Mouse (Mus musculus) MEL (cell line): Measurements from ENCODE around the gene Gm20604. TPM values are rescaled to one million over a fixed set of nuclear protein-coding genes. Genes with fewer than 3 reads are reported as not detected.

Experiments
- DNase-seq: peaks from one replicate; pipeline ENCODE4 v3.0.0; 2011; ENCODE audit warnings: low read depth, low spot score
- H3K27ac ChIP-seq: 2 replicates; pipeline ENCODE4 v1.5.1; 2012; ENCODE audit warnings: low read depth, mild to moderate bottlenecking, control low read depth, low read length, moderate library complexity; ENCODE audit not compliant: control insufficient read depth
- H3K27me3 ChIP-seq, 2 experiments: fragments of 150-350 bp in 1 of 2; sonication (generic) in 1 of 2; 2 replicates each; pipeline ENCODE4 v1.6.1; 2012; ENCODE audit warnings: low read length in 2 of 2, mild to moderate bottlenecking in 2 of 2, improper control_type of control experiment in 1 of 2, moderate library complexity in 1 of 2; ENCODE audit not compliant: insufficient read depth in 2 of 2, control insufficient read depth in 1 of 2
- H3K36me3 ChIP-seq, 2 experiments: 2 replicates each; pipeline ENCODE4 v1.6.1; 2012 to 2014; ENCODE audit warnings: low read length in 2 of 2, improper control_type of control experiment in 1 of 2, inconsistent platforms in 1 of 2, mild to moderate bottlenecking in 1 of 2; ENCODE audit not compliant: insufficient read depth in 2 of 2, control insufficient read depth in 1 of 2
- H3K4me1 ChIP-seq, 2 experiments: fragments of 150-350 bp in 1 of 2; sonication (generic) in 1 of 2; 2 replicates each; pipeline ENCODE4 v1.6.1; 2012; ENCODE audit warnings: low read length in 2 of 2, improper control_type of control experiment in 1 of 2, mild to moderate bottlenecking in 1 of 2; ENCODE audit not compliant: insufficient read depth in 2 of 2, control insufficient read depth in 1 of 2
- H3K4me3 ChIP-seq, 2 experiments: fragments of 150-350 bp in 1 of 2; sonication (generic) in 1 of 2; 2 replicates each; pipeline ENCODE4 v1.5.1; 2012; ENCODE audit warnings: low read depth in 2 of 2, low read length in 2 of 2, mild to moderate bottlenecking in 2 of 2, moderate library complexity in 2 of 2, control low read depth in 1 of 2, improper control_type of control experiment in 1 of 2; ENCODE audit not compliant: control insufficient read depth in 1 of 2, insufficient read depth in 1 of 2
- H3K79me2 ChIP-seq: 2 replicates; pipeline ENCODE4 v1.6.1; 2012; ENCODE audit warnings: mild to moderate bottlenecking, low read length, moderate library complexity; ENCODE audit not compliant: control insufficient read depth, poor library complexity, insufficient read depth
- H3K9ac ChIP-seq: 2 replicates; pipeline ENCODE4 v1.6.1; 2012; ENCODE audit warnings: low read depth, mild to moderate bottlenecking, control low read depth, low read length, moderate library complexity; ENCODE audit not compliant: control insufficient read depth, poor library complexity, severe bottlenecking
- H3K9me3 ChIP-seq: fragments of 150-350 bp; sonication (generic); replicated peaks from 2 replicates; pipeline ENCODE4 v1.6.1; 2012; ENCODE audit warnings: mild to moderate bottlenecking, low read length, improper control_type of control experiment, moderate library complexity; ENCODE audit not compliant: insufficient read depth
- BHLHE40 ChIP-seq: IDR thresholded peaks from 2 replicates; pipeline ENCODE4 v1.6.1; 2012; ENCODE audit warnings: low read depth, mild to moderate bottlenecking, inconsistent platforms, low read length, improper control_type of control experiment, borderline replicate concordance
- CHD1 ChIP-seq: IDR thresholded peaks from 2 replicates; pipeline ENCODE4 v1.6.1; 2012; ENCODE audit warnings: low read depth, mild to moderate bottlenecking, inconsistent platforms, low read length, improper control_type of control experiment
- CHD2 ChIP-seq: IDR thresholded peaks from 2 replicates; pipeline ENCODE4 v1.6.1; 2011; ENCODE audit warnings: low read length, improper control_type of control experiment
- ELF1 ChIP-seq: IDR thresholded peaks from 2 replicates; pipeline ENCODE4 v1.6.1; 2014; ENCODE audit warnings: low read depth, mild to moderate bottlenecking, inconsistent platforms, low read length, improper control_type of control experiment, moderate library complexity
- GABPA ChIP-seq: IDR thresholded peaks from 2 replicates; pipeline ENCODE4 v1.6.1; 2012; ENCODE audit warnings: low read depth, mild to moderate bottlenecking, inconsistent platforms, low read length, improper control_type of control experiment, moderate library complexity
- GATA1 ChIP-seq: IDR thresholded peaks from 2 replicates; pipeline ENCODE4 v1.6.1; 2011; ENCODE audit warnings: low read depth, low read length, improper control_type of control experiment
- HCFC1 ChIP-seq: IDR thresholded peaks from 2 replicates; pipeline ENCODE4 v1.6.1; 2012; ENCODE audit warnings: low read depth, mild to moderate bottlenecking, inconsistent platforms, low read length, improper control_type of control experiment, moderate library complexity
- JUND ChIP-seq: IDR thresholded peaks from 2 replicates; pipeline ENCODE4 v1.6.1; 2011; ENCODE audit warnings: low read depth, mild to moderate bottlenecking, improper control_type of control experiment, low read length
- KAT2A ChIP-seq: conservative IDR thresholded peaks from 2 replicates; pipeline ENCODE4 v1.6.1; 2012; ENCODE audit warnings: low read depth, low read length, improper control_type of control experiment, inconsistent platforms
- MAFK ChIP-seq: IDR thresholded peaks from 2 replicates; pipeline ENCODE4 v1.6.1; 2011; ENCODE audit warnings: low read depth, mild to moderate bottlenecking, low read length, improper control_type of control experiment, borderline replicate concordance
- MAX ChIP-seq: IDR thresholded peaks from 2 replicates; pipeline ENCODE4 v1.6.1; 2011; ENCODE audit warnings: low read length, improper control_type of control experiment
- MAZ ChIP-seq: IDR thresholded peaks from 2 replicates; pipeline ENCODE4 v1.6.1; 2012; ENCODE audit warnings: low read depth, mild to moderate bottlenecking, inconsistent platforms, low read length, improper control_type of control experiment
- MEF2A ChIP-seq: IDR thresholded peaks from 2 replicates; pipeline ENCODE4 v1.6.1; 2014; ENCODE audit warnings: low read depth, mild to moderate bottlenecking, inconsistent platforms, low read length, improper control_type of control experiment; ENCODE audit not compliant: poor library complexity, insufficient replicate concordance, severe bottlenecking; ENCODE audit errors: extremely low read depth
- MXI1 ChIP-seq: IDR thresholded peaks from 2 replicates; pipeline ENCODE4 v1.6.1; 2011; ENCODE audit warnings: mild to moderate bottlenecking, low read depth, low read length, improper control_type of control experiment
- MYB ChIP-seq: IDR thresholded peaks from 2 replicates; pipeline ENCODE4 v1.6.1; 2011; ENCODE audit warnings: mild to moderate bottlenecking, low read depth, low read length, improper control_type of control experiment
- NELFE ChIP-seq: IDR thresholded peaks from 2 replicates; pipeline ENCODE4 v1.6.1; 2011; ENCODE audit warnings: low read depth, low read length, improper control_type of control experiment
- NRF1 ChIP-seq: IDR thresholded peaks from 2 replicates; pipeline ENCODE4 v1.6.1; 2014; ENCODE audit warnings: low read depth, mild to moderate bottlenecking, inconsistent platforms, low read length, improper control_type of control experiment, moderate library complexity; ENCODE audit not compliant: poor library complexity, insufficient read depth, severe bottlenecking
- POLR2A ChIP-seq, 2 experiments: IDR thresholded peaks; 2 replicates each; pipeline ENCODE4 v1.6.1; 2011 to 2012; ENCODE audit warnings: low read length in 2 of 2, mild to moderate bottlenecking in 2 of 2, control low read depth in 1 of 2, improper control_type of control experiment in 1 of 2, low read depth in 1 of 2, moderate library complexity in 1 of 2; ENCODE audit not compliant: control insufficient read depth in 1 of 2, insufficient read depth in 1 of 2, poor library complexity in 1 of 2
- POLR2AphosphoS2 ChIP-seq: IDR thresholded peaks from 2 replicates; pipeline ENCODE4 v1.6.1; 2011; ENCODE audit warnings: low read length, improper control_type of control experiment
- POLR2AphosphoS5 ChIP-seq: IDR thresholded peaks from 2 replicates; pipeline ENCODE4 v1.6.1; 2012; ENCODE audit warnings: low read depth, borderline replicate concordance, mild to moderate bottlenecking, inconsistent platforms, low read length, moderate library complexity, mixed read lengths
- RAD21 ChIP-seq: IDR thresholded peaks from 2 replicates; pipeline ENCODE4 v1.6.1; 2011; ENCODE audit warnings: mild to moderate bottlenecking, low read depth, low read length, improper control_type of control experiment
- RCOR1 ChIP-seq: IDR thresholded peaks from 2 replicates; pipeline ENCODE4 v1.6.1; 2012; ENCODE audit warnings: low read depth, mild to moderate bottlenecking, inconsistent platforms, low read length, improper control_type of control experiment
- SIN3A ChIP-seq: IDR thresholded peaks from 2 replicates; pipeline ENCODE4 v1.6.1; 2012; ENCODE audit warnings: low read length, improper control_type of control experiment, inconsistent platforms
- SMC3 ChIP-seq: IDR thresholded peaks from 2 replicates; pipeline ENCODE4 v1.6.1; 2011; ENCODE audit warnings: low read depth, low read length, improper control_type of control experiment
- TBP ChIP-seq: IDR thresholded peaks from 2 replicates; pipeline ENCODE4 v1.8.0; 2011; ENCODE audit warnings: low read depth, low read length, improper control_type of control experiment
- TCF12 ChIP-seq: IDR thresholded peaks from 2 replicates; pipeline ENCODE4 v1.6.1; 2014; ENCODE audit warnings: low read depth, mild to moderate bottlenecking, inconsistent platforms, low read length, improper control_type of control experiment, moderate library complexity
- USF1 ChIP-seq: IDR thresholded peaks from 2 replicates; pipeline ENCODE4 v1.6.1; 2014; ENCODE audit warnings: low read depth, mild to moderate bottlenecking, inconsistent platforms, low read length, improper control_type of control experiment, moderate library complexity
- USF2 ChIP-seq, 2 experiments: IDR thresholded peaks; 2 replicates each; pipeline ENCODE4 v1.6.1; 2011 to 2012; ENCODE audit warnings: improper control_type of control experiment in 2 of 2, low read length in 2 of 2, borderline replicate concordance in 1 of 2, inconsistent platforms in 1 of 2, low read depth in 1 of 2, mild to moderate bottlenecking in 1 of 2; ENCODE audit not compliant: insufficient read depth in 1 of 2
- ZC3H11A ChIP-seq: IDR thresholded peaks from 2 replicates; pipeline ENCODE4 v1.6.1; 2012; ENCODE audit warnings: low read depth, mild to moderate bottlenecking, inconsistent platforms, low read length, improper control_type of control experiment
- ZMIZ1 ChIP-seq: IDR thresholded peaks from 2 replicates; pipeline ENCODE4 v1.6.1; 2012; ENCODE audit warnings: low read depth, mild to moderate bottlenecking, inconsistent platforms, low read length, improper control_type of control experiment, moderate library complexity
- ZNF384 ChIP-seq: IDR thresholded peaks from 2 replicates; pipeline ENCODE4 v1.6.1; 2012; ENCODE audit warnings: low read depth, mild to moderate bottlenecking, inconsistent platforms, low read length, improper control_type of control experiment
- polyA plus RNA-seq, 2 experiments: library from polyadenylated mRNA; stranded (reverse) in 1 of 2; unstranded in 1 of 2; fragments of >175 nt in 1 of 2; fragments of >200 nt in 1 of 2; gene quantifications; 2 replicates each; pipeline versions ENCODE4 v1.2.1 to v1.2.4; 2012; ENCODE audit warnings: low replicate concordance in 2 of 2, low read depth in 1 of 2; ENCODE audit not compliant: insufficient read length in 2 of 2, insufficient read depth in 1 of 2, missing spikeins in 1 of 2
- total RNA-seq: library from RNA; depleted of rRNA; stranded (reverse); fragments of 300-350 nt; gene quantifications from 2 replicates; pipeline ENCODE4 v1.2.3, GENCODE M21; 2012

The Gm20604 gene
- total and polyA plus RNA-seq, 3 experiments: 7.9 to 8.8 TPM; not detected in 1

GRCm38 (mm10) chr12:102703441-102703840 is 55.0 kb downstream of the Gm20604 start:
- no peaks in the 10 kb centered on the region for H3K27me3 ChIP-seq
- no peaks in the 10 kb centered on the region for H3K9me3 ChIP-seq
- peak overlapping the region; percentile 93 to 98 for H3K4me3 ChIP-seq
- H3K36me3 ChIP-seq: peaks cover 0 to 5% of the 10 kb centered on the region in 2 experiments; a peak in 2 of 4 replicates
- H3K4me1 ChIP-seq: peaks cover 9 to 20% of the 10 kb centered on the region in 2 experiments
- TF ChIP-seq SIN3A (0 out of 2 replicates have a peak, but pooled peaks have one; percentile 1), MAZ (no peak), POLR2AphosphoS5 (no peak), MEF2A (no peak), MYB (no peak), TBP (0 out of 2 replicates have a peak, but pooled peaks have one; percentile 9)
- peak overlapping the region; percentile 84 for H3K9ac ChIP-seq
- H3K27ac ChIP-seq: peak overlapping the region; percentile 66
- H3K79me2 ChIP-seq: peaks cover 33% of the 10 kb centered on the region
- no peak for DNase-seq

- H3K36me3 ChIP-seq: peaks cover 0 to 5% of the 10 kb centered on the region in 2 experiments; a peak in 2 of 4 replicates
- H3K4me1 ChIP-seq: peaks cover 9 to 20% of the 10 kb centered on the region in 2 experiments
- peak overlapping the region; percentile 84 for H3K9ac ChIP-seq
- DNase-seq: no peak
- no peaks in the 10 kb centered on the region for H3K9me3 ChIP-seq
- H3K27ac ChIP-seq: peak overlapping the region; percentile 66
- peaks cover 33% of the 10 kb centered on the region for H3K79me2 ChIP-seq
- H3K27me3 ChIP-seq: no peaks in the 10 kb centered on the region
- peak overlapping the region; percentile 93 to 98 for H3K4me3 ChIP-seq
- no peak for TF ChIP-seq RAD21
- no peak for TF ChIP-seq POLR2A (IDR thresholded peaks at IDR 0.05; ENCODE audit: control insufficient read depth in 1 of 2, insufficient read depth in 1 of 2, low read depth in 1 of 2, low read length in 2 of 2, poor library complexity in 1 of 2)
- TF ChIP-seq MEF2A: no peak
- TF ChIP-seq USF2 (IDR thresholded peaks at IDR 0.05; ENCODE audit: borderline replicate concordance in 1 of 2, insufficient read depth in 1 of 2, low read depth in 1 of 2, low read length in 2 of 2): no peak
- no peak for TF ChIP-seq NRF1
- TF ChIP-seq NELFE: no peak
- no peak for TF ChIP-seq ELF1
- TF ChIP-seq TCF12: no peak
- TF ChIP-seq GATA1: peak; percentile 45; the same call in 1 of the 2 replicates
- TF ChIP-seq KAT2A: no peak
- no peak for TF ChIP-seq HCFC1
- no peak for TF ChIP-seq RCOR1
- no peak for TF ChIP-seq MAFK
- TF ChIP-seq MYB: no peak
- peak; percentile 18; the same call in 1 of the 2 replicates for TF ChIP-seq SMC3
- no peak for TF ChIP-seq POLR2AphosphoS5
- TF ChIP-seq MAX: no peak
- no peak for TF ChIP-seq USF1
- TF ChIP-seq ZNF384: no peak
- no peak for TF ChIP-seq JUND
- no peak for TF ChIP-seq MXI1
- TF ChIP-seq ZC3H11A: no peak
- TF ChIP-seq BHLHE40: no peak
- no peak for TF ChIP-seq CHD2
- TF ChIP-seq POLR2AphosphoS2: no peak
- no peak for TF ChIP-seq ZMIZ1
- no peak for TF ChIP-seq GABPA
- TF ChIP-seq CHD1: no peak
- no peak for TF ChIP-seq SIN3A
Observed at GRCm38 (mm10) chr12:102703111-102703412, 55.4 kb downstream of the Gm20604 start.
